Mouse (Mus musculus): Measurements from ENCODE around the gene Trp53bp2.

- no peak for TF ChIP-seq CTCF (IDR thresholded peaks at IDR 0.05; ENCODE audit: extremely low read depth, insufficient read depth, insufficient read length, insufficient replicate concordance)
- TF ChIP-seq POLR2A (IDR thresholded peaks at IDR 0.05; ENCODE audit: low read depth, low read length): no peak
These were observed 43.5 kb downstream of the Trp53bp2 start for GRCm38 (mm10) chr1:182452473-182452872.

Data from spleen, adult 2 months (tissue).